Mouse (Mus musculus): ENCODE measurements around the gene Cfap52. TPM values are rescaled to one million over a fixed set of nuclear protein-coding genes. Genes with fewer than 3 reads are reported as not detected.
A peak's percentile ranks its signal among the peaks of the same experiment; 100 is the strongest.

The Cfap52 gene
- total RNA-seq (2021), result 1 to 10 TPM; 1.6 to 4.2 TPM
- long read RNA-seq, experiment 1, result 0 reads
- long read RNA-seq, experiment 2, transcript Cfap52-201 (14 exons, 2,199 nt), result major isoform, 6 of 8 reads
- long read RNA-seq, experiment 2, partial matches to known transcripts, result 0 of 8 reads
- long read RNA-seq, experiment 2, other reads (novel, unspliced or antisense), result 2 of 8 reads

- peak; percentile 82 to 89 for DNase-seq (ENCODE audit: low spot score in 2 of 2)
These were observed at the start of gene Cfap52 for GRCm38 (mm10) chr11:67965242-67965883. TSS of gene Cfap52 (minus strand) at chr11:67965651.

- no peak for DNase-seq (ENCODE audit: low spot score in 2 of 2)
These were observed 46.8 kb upstream of the Cfap52 start for GRCm38 (mm10) chr11:68012207-68012606.

- DNase-seq (ENCODE audit: low spot score in 2 of 2), result no peak
These were observed 43.9 kb upstream of the Cfap52 start for GRCm38 (mm10) chr11:68009377-68009776.

GRCm38 (mm10) chr11:68007645-68008044, 42.2 kb upstream of the Cfap52 start:
- DNase-seq (ENCODE audit: low spot score in 2 of 2), result no peak

- no peak for DNase-seq (ENCODE audit: low spot score in 2 of 2)
These were observed 40.9 kb upstream of the Cfap52 start for GRCm38 (mm10) chr11:68006216-68006789.

GRCm38 (mm10) chr11:68004191-68004590, 38.7 kb upstream of the Cfap52 start:
- peak; percentile 75 to 83 for DNase-seq (ENCODE audit: low spot score in 2 of 2)

GRCm38 (mm10) chr11:67999629-68000028, 34.2 kb upstream of the Cfap52 start:
- no peak for DNase-seq (ENCODE audit: low spot score in 2 of 2)

- peak in 1 of 2 experiments; percentile 17 for DNase-seq (ENCODE audit: low spot score in 2 of 2)
These were observed 33.5 kb upstream of the Cfap52 start for GRCm38 (mm10) chr11:67998905-67999304.

- DNase-seq (ENCODE audit: low spot score in 2 of 2), result no peak
These were observed 30.5 kb upstream of the Cfap52 start for GRCm38 (mm10) chr11:67995965-67996364.

- no peak for DNase-seq (ENCODE audit: low spot score in 2 of 2)
These were observed 25.8 kb upstream of the Cfap52 start for GRCm38 (mm10) chr11:67991240-67991639.

- no peak for DNase-seq (ENCODE audit: low spot score in 2 of 2)
These were observed 18.1 kb upstream of the Cfap52 start for GRCm38 (mm10) chr11:67983564-67983963.

- peak in 1 of 2 experiments; percentile 36 for DNase-seq (ENCODE audit: low spot score in 2 of 2)
These were observed 9.8 kb upstream of the Cfap52 start for GRCm38 (mm10) chr11:67975252-67975651.

GRCm38 (mm10) chr11:67973225-67973624, 7.8 kb upstream of the Cfap52 start:
- no peak for DNase-seq (ENCODE audit: low spot score in 2 of 2)

- DNase-seq (ENCODE audit: low spot score in 2 of 2), result no peak
These were observed 7.2 kb upstream of the Cfap52 start for GRCm38 (mm10) chr11:67972606-67973005.

GRCm38 (mm10) chr11:67967831-67968230, 2.4 kb upstream of the Cfap52 start:
- no peak for DNase-seq (ENCODE audit: low spot score in 2 of 2)

GRCm38 (mm10) chr11:67965905-67966878, 741 bp upstream of the Cfap52 start, which contains the start of gene Stx8:
TSS of gene Stx8 (plus strand) at chr11:67966193.
- DNase-seq (ENCODE audit: low spot score in 2 of 2), result peak; percentile 92

- DNase-seq (ENCODE audit: low spot score in 2 of 2), result no peak
These were observed 1.3 kb downstream of the Cfap52 start for GRCm38 (mm10) chr11:67964110-67964509.

GRCm38 (mm10) chr11:67954413-67954812, 11.0 kb downstream of the Cfap52 start:
- no peak for DNase-seq (ENCODE audit: low spot score in 2 of 2)

- no peak for DNase-seq (ENCODE audit: low spot score in 2 of 2)
These were observed 11.8 kb downstream of the Cfap52 start for GRCm38 (mm10) chr11:67953604-67954003.

GRCm38 (mm10) chr11:67949475-67949874, 16.0 kb downstream of the Cfap52 start:
- no peak for DNase-seq (ENCODE audit: low spot score in 2 of 2)

- peak; percentile 39 to 54 for DNase-seq (ENCODE audit: low spot score in 2 of 2)
These were observed 17.2 kb downstream of the Cfap52 start for GRCm38 (mm10) chr11:67948229-67948628.

Data from layer of hippocampus, postnatal 14 days (tissue).